Mouse (Mus musculus) liver, embryonic 14.5 days (tissue): ENCODE measurements at regions not wholly inside any gene's neighbourhood (a gene's known extent, or its start where the extent isn't known, plus 50 kb on each side); places are given as distances from the start of the nearest gene placed in this dataset.
"Not testable (repeated sequence)": the region's sequence is repeated elsewhere in the genome, so short reads cannot be mapped to it uniquely, and the experiment has no call there.

Source experiments
- CTCF ChIP-seq: IDR thresholded peaks from 2 replicates; pipeline ENCODE4 v1.5.1; 2016; ENCODE audit warnings: antibody characterized with exemption, low read depth, control low read depth
- EP300 ChIP-seq: IDR thresholded peaks from 2 replicates; pipeline ENCODE4 v1.6.1; 2016; ENCODE audit warnings: antibody characterized with exemption, low read depth

DNA sequence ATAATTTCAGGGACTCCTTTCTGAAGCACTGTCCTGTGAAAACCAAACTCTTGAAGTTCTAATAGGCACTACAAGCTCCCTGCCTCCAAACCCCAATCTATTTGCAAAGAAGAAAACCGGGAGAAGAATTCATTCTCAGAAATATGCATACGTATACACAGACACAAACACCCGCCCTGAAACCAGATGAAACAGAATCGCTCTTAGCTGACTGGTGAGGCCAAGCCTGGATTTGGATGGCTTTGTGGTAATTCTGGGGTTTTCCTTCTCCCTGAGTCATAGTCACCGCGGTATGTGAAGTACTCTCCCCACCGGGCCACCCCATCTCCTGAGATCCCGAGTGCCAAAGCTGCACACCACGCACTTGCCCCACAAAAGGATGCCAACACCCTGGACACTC, 238.5 kb downstream of the Gm21738 start:
- TF ChIP-seq CTCF, EP300: not testable (repeated sequence)
